Mouse (Mus musculus) midbrain, embryonic 13.5 days (tissue): Measurements from ENCODE around the gene Csta1. TPM values are rescaled to one million over a fixed set of nuclear protein-coding genes. Genes with fewer than 3 reads are reported as not detected.

Experiments
- ATAC-seq: fragments of 200-750 bp; cut with Nextera tagmentation; 2 replicates; pipeline ENCODE4 v1.8.0; 2017; ENCODE audit warnings: mild to moderate bottlenecking, moderate TSS enrichment, moderate library complexity
- H3K27ac ChIP-seq: fragments of 300-500 bp; sonication (generic); 2 replicates; pipeline ENCODE4 v1.5.1; 2015; ENCODE audit warnings: inconsistent platforms, mild to moderate bottlenecking, moderate library complexity
- H3K27me3 ChIP-seq: fragments of 300-500 bp; sonication (generic); 2 replicates; pipeline ENCODE4 v1.6.1; 2015; ENCODE audit warnings: mild to moderate bottlenecking, inconsistent platforms
- H3K36me3 ChIP-seq: fragments of 300-500 bp; sonication (generic); 2 replicates; pipeline ENCODE4 v1.6.1; 2015; ENCODE audit warnings: mild to moderate bottlenecking, inconsistent platforms
- H3K4me1 ChIP-seq: fragments of 300-500 bp; sonication (generic); replicated peaks from 2 replicates; pipeline ENCODE4 v1.6.1; 2015; ENCODE audit warnings: inconsistent platforms
- H3K4me2 ChIP-seq: fragments of 300-500 bp; sonication (generic); replicated peaks from 2 replicates; pipeline ENCODE4 v1.6.1; 2015; ENCODE audit warnings: moderate library complexity, mild to moderate bottlenecking, inconsistent platforms
- H3K4me3 ChIP-seq: fragments of 300-500 bp; sonication (generic); replicated peaks from 2 replicates; pipeline ENCODE4 v1.5.1; 2015; ENCODE audit warnings: mild to moderate bottlenecking, inconsistent platforms
- H3K9ac ChIP-seq: fragments of 300-500 bp; sonication (generic); replicated peaks from 2 replicates; pipeline ENCODE4 v1.6.1; 2015; ENCODE audit warnings: mild to moderate bottlenecking, inconsistent platforms
- H3K9me3 ChIP-seq: fragments of 300-500 bp; sonication (generic); 2 replicates; pipeline ENCODE4 v1.6.1; 2016; ENCODE audit warnings: mild to moderate bottlenecking, inconsistent platforms
- WGBS: fragments of 180-500 bp; shearing (Covaris S2); methylation state at CpG from one replicate; pipeline ENCODE4 v1.1.7; 2015; 5-methylcytosine and 5-hydroxymethylcytosine counted together
- polyA plus RNA-seq: library from polyadenylated mRNA; unstranded; fragments of >200 nt; fragmentation: Nextera tagmentation; extraction: Ambion mirVana; gene quantifications from 2 replicates; pipeline ENCODE4 v1.2.1, GENCODE M21; 2015

Gene Csta1
- polyA plus RNA-seq, 1 experiment from 2014 or later = not detected

DNA sequence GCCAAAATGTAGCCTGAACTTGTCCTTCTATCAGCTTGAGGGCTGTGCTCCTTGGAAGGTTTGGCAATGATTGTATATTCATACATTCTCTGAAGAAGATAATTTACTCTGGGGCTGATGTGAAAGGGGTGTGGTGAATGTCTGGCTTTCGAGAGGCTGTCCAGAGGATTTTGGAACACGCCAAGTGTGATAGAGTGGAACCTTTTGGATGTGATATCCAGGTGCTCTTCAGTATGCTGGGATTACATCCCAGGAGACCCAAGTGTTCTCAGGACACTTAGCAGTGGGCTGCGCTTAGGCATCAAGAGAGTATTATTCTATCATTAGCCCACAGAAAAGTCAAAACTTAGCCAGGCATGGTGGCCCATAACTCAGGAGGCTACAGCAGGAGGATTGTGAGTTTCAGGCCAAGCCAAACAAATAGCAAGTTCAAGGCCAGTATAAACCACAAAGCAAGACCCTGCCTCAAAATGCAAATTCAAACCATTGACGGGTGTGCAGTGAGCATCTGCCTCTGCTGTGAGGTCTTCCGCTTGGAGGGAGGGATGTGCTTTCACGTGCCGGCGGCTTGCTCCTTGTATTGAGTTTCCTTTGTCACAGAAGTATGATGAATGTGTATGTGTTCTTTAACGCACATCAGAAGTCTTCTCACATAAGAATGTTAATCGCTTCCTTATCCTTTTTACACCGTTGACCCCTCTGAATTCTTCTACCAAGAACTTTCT is 40.1 kb downstream of the Csta1 start:
- Histone ChIP-seq H3K4me3 (no peak overlapping the region), H3K9ac (no peak overlapping the region), H3K9me3 (no peaks in the 10 kb centered on the region), H3K36me3 (peaks cover 29% of the 10 kb centered on the region), H3K27me3 (no peaks in the 10 kb centered on the region), H3K4me2 (no peak overlapping the region), H3K4me1 (no peaks in the 10 kb centered on the region), H3K27ac (no peak overlapping the region)
- 87% methylated on average over 11 of the region's 11 CpGs for WGBS
- ATAC-seq = no peak

GRCm38 (mm10) chr16:36089850-36090616 is 41.0 kb downstream of the Csta1 start:
- Histone ChIP-seq H3K9ac (no peak overlapping the region), H3K9me3 (no peaks in the 10 kb centered on the region), H3K27me3 (no peaks in the 10 kb centered on the region), H3K4me3 (no peak overlapping the region), H3K27ac (no peak overlapping the region), H3K4me2 (no peak overlapping the region), H3K36me3 (peaks cover 37% of the 10 kb centered on the region), H3K4me1 (no peaks in the 10 kb centered on the region)
- WGBS = 79% methylated on average over 8 of the region's 8 CpGs
- ATAC-seq = no peak

DNA sequence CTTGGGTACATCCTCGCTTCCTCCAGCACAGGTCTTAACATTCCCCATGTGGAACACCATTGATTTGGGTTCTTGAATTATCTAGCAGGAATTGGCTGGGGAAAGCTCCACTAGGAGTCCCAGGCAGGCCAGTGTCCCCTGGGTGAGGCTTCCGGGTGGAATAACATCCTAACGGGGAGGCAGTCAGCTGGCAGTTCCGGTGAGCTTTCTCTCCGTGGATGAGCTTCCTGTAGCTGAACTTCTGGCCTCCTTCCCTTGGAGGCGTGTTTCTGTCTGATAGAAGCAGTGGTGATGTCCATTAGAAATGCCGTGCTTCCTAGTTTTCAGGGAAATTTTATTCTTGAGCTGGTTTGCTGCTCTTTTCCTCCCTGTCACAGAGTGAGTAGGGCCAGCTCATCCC is 42.0 kb downstream of the Csta1 start:
- H3K36me3 ChIP-seq = peaks cover 39% of the 10 kb centered on the region
- WGBS = 88% methylated on average over 7 of the region's 7 CpGs
- no peaks in the 10 kb centered on the region for H3K9me3 ChIP-seq
- no peak overlapping the region for H3K27ac ChIP-seq
- no peak overlapping the region for H3K4me3 ChIP-seq
- H3K27me3 ChIP-seq = no peaks in the 10 kb centered on the region
- H3K4me2 ChIP-seq = no peak overlapping the region
- no peak overlapping the region for H3K9ac ChIP-seq
- H3K4me1 ChIP-seq = no peaks in the 10 kb centered on the region
- no peak for ATAC-seq

DNA sequence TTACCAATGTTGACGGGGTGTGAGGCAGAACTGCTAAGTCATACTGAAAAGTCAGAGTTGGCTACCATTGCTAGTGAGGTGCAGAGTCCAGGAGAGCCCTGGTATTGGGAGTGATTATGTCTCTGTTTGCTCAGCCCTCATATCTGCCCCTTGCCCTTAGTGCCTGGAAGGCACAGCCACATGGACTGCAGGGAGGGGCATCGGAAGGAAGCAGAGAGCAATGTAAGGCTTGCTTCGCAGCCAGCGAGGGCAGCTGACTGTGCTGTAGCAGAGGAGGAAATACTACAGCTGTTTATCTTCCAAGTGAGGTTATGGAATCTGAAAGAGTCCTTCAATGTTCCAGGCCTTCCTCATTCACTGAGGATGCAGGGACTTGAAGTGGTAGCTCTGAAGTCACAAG is 43.2 kb downstream of the Csta1 start:
- H3K9me3 ChIP-seq = no peaks in the 10 kb centered on the region
- no peak overlapping the region for H3K27ac ChIP-seq
- 92% methylated on average over 4 of the region's 4 CpGs for WGBS
- ATAC-seq = no peak
- no peak overlapping the region for H3K4me3 ChIP-seq
- H3K27me3 ChIP-seq = no peaks in the 10 kb centered on the region
- H3K4me2 ChIP-seq = no peak overlapping the region
- H3K9ac ChIP-seq = no peak overlapping the region
- H3K4me1 ChIP-seq = no peaks in the 10 kb centered on the region
- H3K36me3 ChIP-seq = peaks cover 48% of the 10 kb centered on the region

DNA sequence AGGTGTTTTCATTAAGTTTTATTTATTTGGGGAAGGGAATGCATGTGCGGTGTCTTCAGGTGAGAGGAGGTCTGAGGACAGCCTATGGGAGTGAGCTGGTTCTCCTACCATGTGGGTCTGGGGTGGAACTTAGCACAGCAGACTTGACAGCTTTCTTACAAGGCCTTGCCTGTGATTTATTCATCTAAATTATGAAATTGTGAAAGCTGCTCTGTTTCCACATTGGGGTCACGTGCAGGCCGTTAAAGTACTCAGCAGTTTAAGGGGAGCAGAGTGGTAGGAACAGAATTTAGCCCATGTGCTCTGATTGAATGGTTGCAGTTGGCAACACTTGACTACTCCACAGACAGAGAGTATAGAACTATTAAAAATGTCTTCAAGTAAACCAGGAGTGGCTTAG is 51.1 kb downstream of the Csta1 start:
- H3K27ac ChIP-seq = no peak overlapping the region
- H3K36me3 ChIP-seq = 0 out of 2 replicates have a peak, but pooled peaks cover 12% of the 10 kb centered on the region
- WGBS = over 99% methylated on average over 3 of the region's 3 CpGs
- H3K4me3 ChIP-seq = no peak overlapping the region
- ATAC-seq = no peak
- H3K9ac ChIP-seq = no peak overlapping the region
- no peaks in the 10 kb centered on the region for H3K27me3 ChIP-seq
- H3K4me1 ChIP-seq = no peaks in the 10 kb centered on the region
- H3K4me2 ChIP-seq = no peak overlapping the region
- no peaks in the 10 kb centered on the region for H3K9me3 ChIP-seq

DNA sequence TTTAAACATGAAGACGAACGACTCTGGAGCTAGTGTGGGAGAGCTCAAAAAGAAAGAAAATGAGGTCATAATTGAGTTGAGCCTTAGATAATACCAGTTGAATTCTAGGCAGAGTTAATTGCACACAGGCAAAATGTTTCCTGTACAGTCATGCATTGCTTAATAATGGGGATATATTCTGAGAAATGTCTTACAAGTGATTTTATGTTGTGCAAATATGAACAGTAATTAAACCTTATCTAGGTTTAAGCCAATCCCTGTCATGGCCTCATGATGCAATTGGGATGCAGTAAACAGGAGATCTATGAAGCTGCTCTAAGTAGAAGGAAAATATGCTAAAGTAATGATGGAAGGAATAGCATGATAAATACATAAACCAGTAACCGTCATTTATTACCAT is 56.3 kb downstream of the Csta1 start:
- no peak overlapping the region for H3K4me3 ChIP-seq

DNA sequence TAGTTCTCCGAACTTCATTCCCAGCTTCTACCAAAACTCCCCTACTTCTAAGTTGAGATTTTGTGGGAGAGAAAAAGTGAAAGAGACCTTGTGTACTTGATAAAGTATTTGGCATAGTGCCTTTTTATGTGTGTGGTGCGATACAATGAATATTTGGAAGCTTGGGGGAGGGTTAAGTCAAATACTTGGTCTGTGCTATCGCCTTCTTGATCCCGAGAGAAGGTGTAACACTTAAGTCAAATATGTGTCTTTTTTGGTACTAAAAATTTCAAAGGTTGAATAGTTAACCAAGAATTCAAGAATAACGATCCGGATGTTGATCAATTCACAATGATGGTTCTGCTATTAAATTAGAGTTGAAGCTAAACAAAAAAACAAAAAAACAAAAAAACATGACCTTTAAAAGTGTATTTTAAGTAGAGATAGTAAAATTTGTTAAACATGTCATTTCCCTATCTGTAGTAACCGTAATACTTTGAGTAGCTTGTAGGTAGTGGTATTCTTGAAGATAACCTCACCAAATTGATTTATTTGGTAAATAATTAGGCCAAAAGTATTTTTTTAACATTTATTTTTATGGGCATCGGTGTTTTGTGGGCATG is 58.5 kb downstream of the Csta1 start:
- Histone ChIP-seq H3K4me3 (peak overlapping the region; percentile 62), H3K9me3 (no peaks in the 10 kb centered on the region), H3K4me1 (peaks cover 34% of the 10 kb centered on the region), H3K27ac (peak overlapping the region; percentile 98; the same call in 1 of the 2 replicates), H3K9ac (peak overlapping the region; percentile 84), H3K36me3 (0 out of 2 replicates have a peak, but pooled peaks cover 3% of the 10 kb centered on the region), H3K27me3 (no peaks in the 10 kb centered on the region), H3K4me2 (peak overlapping the region; percentile 79)
- 31% methylated on average over 8 of the region's 8 CpGs for WGBS
- ATAC-seq = no peak

More for the DNA sequence above, 56.3 kb downstream of the Csta1 start:
- no peak overlapping the region for H3K9ac ChIP-seq
- 94% methylated on average over 3 of the region's 3 CpGs for WGBS
- no peaks in the 10 kb centered on the region for H3K27me3 ChIP-seq
- H3K27ac ChIP-seq = no peak overlapping the region
- H3K36me3 ChIP-seq = no peaks in the 10 kb centered on the region
- peaks cover 15% of the 10 kb centered on the region for H3K4me1 ChIP-seq
- no peak for ATAC-seq
- no peaks in the 10 kb centered on the region for H3K9me3 ChIP-seq
- no peak overlapping the region for H3K4me2 ChIP-seq

- H3K4me1 ChIP-seq = peaks cover 34% of the 10 kb centered on the region
- H3K4me2 ChIP-seq = peak within 1 kb of the TSS; percentile 79
- H3K9ac ChIP-seq = peak within 1 kb of the TSS; percentile 84
- under 1% methylated on average over 81 of the region's 81 CpGs for WGBS
- H3K36me3 ChIP-seq = 0 out of 2 replicates have a peak, but pooled peaks cover 3% of the 10 kb centered on the region
- no peaks in the 10 kb centered on the region for H3K9me3 ChIP-seq
- peak within 1 kb of the TSS; percentile 98 for H3K27ac ChIP-seq
- peak; percentile 98 for ATAC-seq
- H3K27me3 ChIP-seq = no peaks in the 10 kb centered on the region
- H3K4me3 ChIP-seq = peak within 1 kb of the TSS; percentile 62
These were observed 59.3 kb downstream of the Csta1 start, which contains the start of the genes Fam162a and Ccdc58 for GRCm38 (mm10) chr16:36071450-36072379. Gene Fam162a, minus strand, starts transcription at chr16:36071594. Gene Ccdc58, plus strand, starts transcription at chr16:36071685.

- under 1% methylated on average over 16 of the region's 16 CpGs for WGBS
- H3K4me2 ChIP-seq = peak overlapping the region; percentile 79
- H3K9me3 ChIP-seq = no peaks in the 10 kb centered on the region
- peaks cover 34% of the 10 kb centered on the region for H3K4me1 ChIP-seq
- ATAC-seq = no peak
- peak overlapping the region; percentile 62 for H3K4me3 ChIP-seq
- H3K27ac ChIP-seq = peak overlapping the region; percentile 98
- no peaks in the 10 kb centered on the region for H3K27me3 ChIP-seq
- 0 out of 2 replicates have a peak, but pooled peaks cover 3% of the 10 kb centered on the region for H3K36me3 ChIP-seq
- peak overlapping the region; percentile 84 for H3K9ac ChIP-seq
These were observed 60.0 kb downstream of the Csta1 start for GRCm38 (mm10) chr16:36071071-36071449.
